Mouse (Mus musculus) liver, embryonic 11.5 days (tissue): ENCODE results near the gene Plcb2. TPM values are rescaled to one million over a fixed set of nuclear protein-coding genes. Genes with fewer than 3 reads are reported as not detected.

Source experiments
- ATAC-seq: fragments of 200-750 bp; cut with Nextera tagmentation; replicated peaks from 2 replicates; pipeline ENCODE4 v1.8.0; 2017; ENCODE audit warnings: moderate number of reproducible peaks, mild to moderate bottlenecking, moderate TSS enrichment, moderate library complexity; ENCODE audit not compliant: low FRiP score
- DNase-seq: peaks from one replicate; pipeline ENCODE4 v3.0.0-alpha.2; 2017; ENCODE audit warnings: low spot score
- H3K27ac ChIP-seq: fragments of 300-500 bp; sonication (generic); 2 replicates; pipeline ENCODE4 v1.5.1; 2014; ENCODE audit warnings: mild to moderate bottlenecking, low read depth, low read length, control low read depth
- H3K27me3 ChIP-seq: fragments of 300-500 bp; sonication (generic); replicated peaks from 2 replicates; pipeline ENCODE4 v1.6.1; 2014; ENCODE audit warnings: low read length, mixed read lengths; ENCODE audit not compliant: control insufficient read depth, insufficient read depth
- H3K36me3 ChIP-seq: fragments of 300-500 bp; sonication (generic); 2 replicates; pipeline ENCODE4 v1.6.1; 2014; ENCODE audit warnings: mild to moderate bottlenecking, low read length, moderate library complexity, mixed read lengths; ENCODE audit not compliant: control insufficient read depth, insufficient read depth
- H3K4me1 ChIP-seq: fragments of 300-500 bp; sonication (generic); replicated peaks from 2 replicates; pipeline ENCODE4 v1.6.1; 2014; ENCODE audit warnings: low read length, mixed read lengths; ENCODE audit not compliant: control insufficient read depth, insufficient read depth
- H3K4me2 ChIP-seq: fragments of 300-500 bp; sonication (generic); 2 replicates; pipeline ENCODE4 v1.6.1; 2014; ENCODE audit warnings: mild to moderate bottlenecking, control low read depth, moderate library complexity
- H3K4me3 ChIP-seq: fragments of 300-500 bp; sonication (generic); 2 replicates; pipeline ENCODE4 v1.5.1; 2014; ENCODE audit warnings: low read depth, low read length, control low read depth
- H3K9ac ChIP-seq: fragments of 300-500 bp; sonication (generic); 2 replicates; pipeline ENCODE4 v1.6.1; 2014; ENCODE audit warnings: low read depth, low read length, control low read depth
- H3K9me3 ChIP-seq: fragments of 300-500 bp; sonication (generic); 2 replicates; pipeline ENCODE4 v1.6.1; 2016; ENCODE audit warnings: low read length, inconsistent platforms, mixed read lengths; ENCODE audit not compliant: control insufficient read depth
- WGBS: fragments of 180-500 bp; shearing (Covaris S2); extraction: QIAGEN DNeasy Blood & Tissue Kit; methylation state at CpG from one replicate; pipeline ENCODE4 v1.1.7; 2014; 5-methylcytosine and 5-hydroxymethylcytosine counted together
- polyA plus RNA-seq: library from polyadenylated mRNA; unstranded; fragments of >200 nt; fragmentation: Nextera tagmentation; extraction: Ambion mirVana; gene quantifications from 2 replicates; pipeline ENCODE4 v1.2.1, GENCODE M21; 2014

Gene Plcb2
- 2.9 and 3.5 TPM in 2 replicates for polyA plus RNA-seq

DNA sequence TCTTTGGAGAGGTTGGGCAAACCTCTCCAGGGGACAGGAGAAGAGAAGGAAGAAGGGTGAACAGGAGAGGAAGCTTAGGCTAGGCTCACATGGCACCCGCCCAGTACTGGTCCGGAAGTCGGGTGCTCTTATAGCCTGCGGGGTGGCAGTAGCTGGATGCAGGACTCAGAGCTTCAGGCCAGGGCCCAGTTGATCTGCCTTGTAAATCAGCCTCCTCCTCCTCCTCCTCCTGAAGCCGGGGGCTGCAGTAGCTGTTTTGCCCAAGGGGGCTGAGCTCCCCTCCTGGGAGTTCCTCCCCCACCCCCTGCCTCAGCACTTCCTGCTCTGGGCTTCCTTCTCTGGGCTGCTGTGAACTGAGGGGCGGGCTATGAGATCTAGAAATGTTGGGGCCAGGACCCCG is at the start of gene Plcb2:
Gene Plcb2, minus strand, starts transcription at position 102 of the 400 bp plus-strand sequence.
- peak within 1 kb of the TSS; percentile 30 for H3K4me3 ChIP-seq
- WGBS, result 6% methylated on average over 7 of the region's 7 CpGs

DNA sequence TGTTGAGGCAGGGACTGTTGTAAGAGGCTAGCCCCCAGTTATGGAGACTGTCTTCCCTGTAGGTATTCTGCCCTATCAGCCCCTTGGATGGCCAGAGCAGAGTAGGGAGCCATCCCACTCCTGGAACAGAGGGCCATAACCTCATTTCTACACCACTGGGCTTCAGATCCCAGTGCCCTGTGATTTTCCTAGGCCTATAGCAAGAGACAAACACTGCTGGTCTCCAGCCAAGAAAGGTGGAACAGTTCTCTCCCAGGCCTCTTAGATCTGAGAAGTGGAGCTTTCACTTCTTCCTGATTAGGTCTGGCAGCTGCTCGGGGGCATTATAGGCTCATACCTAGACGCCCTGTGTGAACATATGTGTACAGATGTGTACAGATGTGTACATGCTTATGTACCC is 48.1 kb upstream of the Plcb2 start:
- peaks cover 11% of the 10 kb centered on the region for H3K4me1 ChIP-seq
- peaks cover 6% of the 10 kb centered on the region; the same call in 1 of the 2 replicates for H3K27me3 ChIP-seq
- H3K27ac ChIP-seq, result no peak overlapping the region
- WGBS, result 69% methylated on average over 2 of the region's 2 CpGs
- no peak overlapping the region for H3K4me2 ChIP-seq
- no peak for DNase-seq
- ATAC-seq, result no peak
- H3K36me3 ChIP-seq, result no peaks in the 10 kb centered on the region
- no peak overlapping the region for H3K4me3 ChIP-seq
- no peaks in the 10 kb centered on the region for H3K9me3 ChIP-seq
- no peak overlapping the region for H3K9ac ChIP-seq

More for the DNA sequence above, at the start of gene Plcb2:
- H3K9me3 ChIP-seq, result no peaks in the 10 kb centered on the region
- DNase-seq (no peak), ATAC-seq (peak; percentile 32; the same call in 1 of the 2 replicates)
- peak within 1 kb of the TSS; percentile 42 for H3K4me2 ChIP-seq
- H3K4me1 ChIP-seq, result peaks cover 21% of the 10 kb centered on the region
- no peaks in the 10 kb centered on the region for H3K36me3 ChIP-seq
- H3K27ac ChIP-seq, result peak within 1 kb of the TSS; percentile 56; the same call in 1 of the 2 replicates
- peaks cover 2% of the 10 kb centered on the region for H3K27me3 ChIP-seq
- peak within 1 kb of the TSS; percentile 20 for H3K9ac ChIP-seq

DNA sequence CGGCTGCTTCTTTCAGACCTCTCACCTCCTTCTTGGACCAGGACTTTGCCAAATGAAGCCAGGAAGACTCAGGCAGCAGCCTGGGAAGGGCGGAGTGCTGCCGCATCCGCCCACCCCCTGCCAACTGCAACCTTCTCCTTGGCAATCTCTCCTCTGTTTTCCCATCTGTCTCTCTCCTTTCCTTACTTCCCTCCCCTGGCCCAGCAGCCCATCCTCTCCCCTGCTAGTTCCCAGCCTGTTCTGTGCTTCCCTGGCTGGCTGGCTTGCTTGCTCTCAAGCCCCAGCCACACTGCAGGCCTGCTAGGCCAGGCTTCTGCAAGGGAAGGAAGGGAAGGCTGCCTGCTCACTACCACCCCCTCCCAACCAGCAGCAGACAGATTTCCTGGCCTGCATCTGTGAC is 47.6 kb upstream of the Plcb2 start:
- Histone ChIP-seq H3K4me2 (no peak overlapping the region), H3K4me1 (peaks cover 11% of the 10 kb centered on the region), H3K4me3 (no peak overlapping the region), H3K9ac (no peak overlapping the region), H3K27ac (no peak overlapping the region), H3K27me3 (peaks cover 6% of the 10 kb centered on the region; the same call in 1 of the 2 replicates), H3K36me3 (no peaks in the 10 kb centered on the region), H3K9me3 (no peaks in the 10 kb centered on the region)
- DNase-seq (no peak), ATAC-seq (no peak)
- WGBS, result 74% methylated on average over 3 of the region's 4 CpGs

DNA sequence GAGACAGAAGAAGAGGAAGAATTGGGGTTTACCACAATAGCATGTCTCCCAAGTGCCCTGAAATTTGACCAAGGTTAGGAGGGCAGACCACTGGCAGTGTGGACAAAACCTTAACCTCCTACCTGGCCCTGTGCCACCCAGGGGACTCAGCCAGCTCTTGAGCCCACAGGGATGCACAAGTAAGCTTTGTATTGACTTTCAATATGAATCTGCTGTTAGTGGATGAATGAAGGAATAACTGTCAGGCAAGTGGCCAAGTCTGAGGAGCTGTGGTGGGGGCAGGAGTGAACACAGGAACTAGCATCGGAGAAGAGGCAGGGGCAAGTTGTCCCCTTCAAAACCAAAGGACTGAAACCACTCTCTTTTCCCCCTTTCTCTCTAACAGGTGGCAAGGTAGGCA is 47.2 kb upstream of the Plcb2 start:
- WGBS, result 35% methylated on average over 1 of the region's 1 CpGs
- Histone ChIP-seq H3K4me3 (no peak overlapping the region), H3K4me1 (peaks cover 11% of the 10 kb centered on the region), H3K27me3 (peaks cover 6% of the 10 kb centered on the region; the same call in 1 of the 2 replicates), H3K4me2 (no peak overlapping the region), H3K9me3 (no peaks in the 10 kb centered on the region), H3K27ac (no peak overlapping the region), H3K9ac (no peak overlapping the region), H3K36me3 (no peaks in the 10 kb centered on the region)
- ATAC-seq (no peak), DNase-seq (no peak)

DNA sequence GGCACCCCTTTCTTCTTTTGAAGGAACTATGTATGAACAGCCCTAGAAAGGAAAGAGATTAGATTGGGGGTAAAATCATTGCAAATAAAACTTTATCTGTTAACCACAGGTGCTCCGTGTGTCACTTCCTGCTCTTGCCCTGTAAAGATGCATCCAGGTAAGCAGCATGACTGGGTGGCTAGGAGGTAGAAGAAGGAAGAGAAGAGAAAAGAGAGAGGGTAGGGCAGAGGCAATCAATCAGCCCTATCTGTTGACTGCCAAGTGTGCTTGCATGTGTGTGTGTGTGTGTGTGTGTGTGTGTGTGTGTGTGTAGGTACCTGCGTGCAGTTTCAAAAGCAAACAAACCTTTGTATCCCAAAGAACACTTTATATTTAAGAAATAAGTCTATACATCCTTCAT is 46.3 kb upstream of the Plcb2 start:
- ATAC-seq, result no peak
- DNase-seq, result no peak
- WGBS, result 64% methylated on average over 2 of the region's 2 CpGs
- H3K4me1 ChIP-seq, result peaks cover 6% of the 10 kb centered on the region
- H3K9ac ChIP-seq, result no peak overlapping the region
- H3K9me3 ChIP-seq, result no peaks in the 10 kb centered on the region
- H3K27me3 ChIP-seq, result no peaks in the 10 kb centered on the region
- no peak overlapping the region for H3K4me2 ChIP-seq
- no peak overlapping the region for H3K4me3 ChIP-seq
- H3K36me3 ChIP-seq, result no peaks in the 10 kb centered on the region
- H3K27ac ChIP-seq, result no peak overlapping the region

DNA sequence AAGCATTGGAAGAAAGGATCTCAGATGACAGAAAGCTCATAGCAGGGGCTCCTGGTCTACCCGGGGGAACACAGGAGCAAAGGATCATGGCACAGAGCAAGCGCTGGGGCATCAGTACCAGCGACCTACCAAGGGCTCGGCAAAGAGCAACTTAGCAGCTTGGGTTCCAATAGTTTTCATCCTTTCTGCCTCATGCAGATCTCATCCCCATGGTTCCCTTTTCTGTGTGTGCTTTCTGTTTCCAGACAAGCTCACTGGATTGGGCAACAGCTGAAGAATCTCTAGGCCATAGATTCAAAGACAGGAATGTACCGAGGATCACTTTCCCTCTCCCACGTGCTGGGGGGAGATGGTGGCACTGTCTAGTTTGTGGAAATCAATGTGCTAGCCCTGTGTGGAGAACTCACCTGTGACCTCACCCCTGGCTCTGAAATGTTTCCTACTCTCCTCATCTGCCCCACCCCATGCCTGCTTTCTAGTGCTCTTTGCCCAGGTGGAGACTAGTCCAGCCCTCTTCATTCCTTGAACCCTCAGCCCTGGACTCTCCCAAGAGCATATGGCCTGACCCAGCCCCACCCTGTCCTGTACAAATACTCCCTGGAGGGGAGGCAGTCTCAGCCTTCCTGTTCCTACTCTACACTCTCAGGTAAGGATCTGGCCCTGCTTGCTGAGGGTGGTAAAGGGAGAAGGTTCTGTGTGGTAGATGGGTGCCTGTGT is 44.1 kb upstream of the Plcb2 start, which contains the start of gene Phgr1:
Gene Phgr1, plus strand, starts transcription at position 612 of the 717 bp plus-strand sequence.
- ATAC-seq, result no peak

DNA sequence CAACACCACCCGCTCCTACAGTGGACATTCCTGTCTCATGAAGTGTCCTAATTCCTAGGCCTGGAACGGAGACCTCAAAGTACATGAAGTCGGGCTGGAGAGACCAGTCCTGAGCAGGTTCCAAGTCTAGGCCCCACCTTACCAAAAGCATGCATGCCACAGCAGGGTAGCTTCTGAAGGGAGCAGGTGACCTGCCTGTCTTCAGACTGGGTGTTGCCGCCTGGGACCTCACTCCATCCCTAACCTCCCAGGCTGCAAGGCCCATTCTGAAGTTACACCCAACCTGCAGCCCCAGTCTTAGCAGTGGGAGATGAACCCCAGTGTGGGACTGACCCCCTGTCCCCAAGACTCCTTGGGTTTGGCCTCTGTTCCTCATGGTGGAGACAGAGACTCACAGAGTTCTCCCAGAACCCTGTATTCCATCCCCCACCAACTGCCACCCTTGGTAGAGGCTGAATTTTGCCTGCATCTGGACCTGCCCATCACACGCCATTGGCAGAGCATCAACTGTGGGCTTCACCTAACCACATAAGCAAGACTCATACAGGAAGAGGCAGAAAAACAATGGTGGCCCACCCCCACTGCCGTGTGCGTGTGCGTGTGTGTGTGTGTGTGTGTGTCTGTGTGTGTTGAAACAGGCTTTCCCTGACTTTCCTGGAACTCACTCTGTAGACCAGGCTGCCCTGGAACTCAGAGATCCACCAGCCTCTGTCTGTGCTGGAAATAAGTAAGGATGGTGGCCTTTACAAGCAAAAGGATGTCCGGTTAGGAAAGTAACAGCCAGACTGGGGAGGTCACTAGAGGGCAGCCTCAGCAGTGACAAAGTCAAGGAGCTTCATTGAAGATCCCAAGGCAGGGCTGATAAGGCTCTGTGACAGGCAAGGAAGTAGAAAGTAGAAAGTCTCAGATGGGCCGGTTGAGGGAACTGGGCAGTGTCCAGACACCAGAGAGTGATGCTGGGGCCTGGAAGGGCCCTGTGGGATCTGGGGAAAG is 38.1 kb upstream of the Plcb2 start:
- Histone ChIP-seq H3K9ac (no peak overlapping the region), H3K9me3 (no peaks in the 10 kb centered on the region), H3K27me3 (peaks cover 6% of the 10 kb centered on the region; the same call in 1 of the 2 replicates), H3K36me3 (no peaks in the 10 kb centered on the region), H3K4me1 (peaks cover 27% of the 10 kb centered on the region), H3K27ac (no peak overlapping the region), H3K4me3 (no peak overlapping the region), H3K4me2 (no peak overlapping the region)
- ATAC-seq (no peak), DNase-seq (no peak)
- WGBS, result 67% methylated on average over 10 of the region's 10 CpGs

More for the DNA sequence above, 44.1 kb upstream of the Plcb2 start, which contains the start of gene Phgr1:
- no peak within 1 kb of the TSS for H3K4me2 ChIP-seq
- DNase-seq, result no peak
- no peak within 1 kb of the TSS for H3K9ac ChIP-seq
- no peaks in the 10 kb centered on the region for H3K4me1 ChIP-seq
- no peaks in the 10 kb centered on the region for H3K36me3 ChIP-seq
- H3K27ac ChIP-seq, result no peak within 1 kb of the TSS
- 75% methylated on average over 6 of the region's 6 CpGs for WGBS
- no peaks in the 10 kb centered on the region for H3K9me3 ChIP-seq
- no peak within 1 kb of the TSS for H3K4me3 ChIP-seq
- H3K27me3 ChIP-seq, result no peaks in the 10 kb centered on the region

DNA sequence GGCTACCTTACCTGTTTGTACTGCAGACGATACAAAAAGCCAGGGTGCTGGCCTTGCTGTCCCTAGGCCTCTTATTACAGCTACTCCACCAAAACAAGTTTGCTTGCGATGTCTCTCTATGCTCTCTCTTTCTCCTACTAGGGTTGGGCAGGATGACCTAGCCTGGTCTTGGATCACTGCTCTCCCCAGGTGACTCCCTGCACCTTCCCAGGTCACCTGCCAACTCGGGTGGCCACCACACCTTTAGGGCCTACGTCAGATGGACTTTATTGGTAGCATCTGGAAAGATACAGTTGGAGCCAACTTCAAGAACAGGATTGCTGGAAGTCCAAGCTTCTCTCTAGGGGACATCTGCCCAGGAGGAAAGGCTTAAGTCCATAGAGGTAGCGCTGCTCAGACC is 36.6 kb upstream of the Plcb2 start:
- no peak overlapping the region for H3K27ac ChIP-seq
- WGBS, result 85% methylated on average over 5 of the region's 5 CpGs
- ATAC-seq, result no peak

More for the DNA sequence above, 36.6 kb upstream of the Plcb2 start:
- Histone ChIP-seq H3K4me3 (no peak overlapping the region), H3K9me3 (no peaks in the 10 kb centered on the region), H3K4me2 (no peak overlapping the region), H3K36me3 (no peaks in the 10 kb centered on the region), H3K27me3 (peaks cover 9% of the 10 kb centered on the region; the same call in 1 of the 2 replicates), H3K4me1 (peaks cover 28% of the 10 kb centered on the region), H3K9ac (no peak overlapping the region)
- DNase-seq, result no peak
